ENCODE assay signal across 20 mouse cellular contexts in the genomic region with DNA sequence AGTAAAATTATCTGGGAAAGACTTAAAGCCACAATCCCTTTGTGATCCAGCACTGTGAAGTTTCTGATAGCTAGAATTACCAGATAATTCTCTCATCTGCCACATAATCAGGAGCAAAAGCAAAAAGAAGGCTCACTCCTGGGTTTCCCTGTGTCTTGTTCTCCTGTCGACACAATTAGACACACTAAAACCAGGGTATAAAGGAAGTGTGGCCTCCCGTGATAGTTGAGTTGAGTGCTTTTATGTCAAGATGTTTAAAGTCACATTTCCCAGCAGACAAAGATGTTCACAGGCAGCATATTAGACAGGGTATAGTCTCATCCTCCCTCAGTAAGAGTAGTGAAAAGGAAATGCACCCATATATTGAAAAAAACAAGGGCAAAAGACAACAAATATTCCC.
"Had no signal": no experiment of that assay in that cellular context is flagged by ENCODE, and none has a peak within 500 bp of the region (broad histone marks: within the 10 kb centered on the region; RNA-seq: fewer than 3 reads in every experiment).

No protein-coding gene starts in this region.

- DNase-seq: liver; liver, embryonic 13.5 days; liver, postnatal 0 days; lung, adult 2 months; lung, postnatal 14 days; lung, postnatal 36 days; retina, postnatal 1 day; right cerebral cortex, adult 18-20 months; right cerebral cortex, postnatal 25 days; right cerebral cortex, postnatal 4 days; spleen, adult 18-20 months; thymus, adult 18-20 months; thymus, postnatal 14 days; thymus, postnatal 36 days had no signal

- H3K27ac ChIP-seq: liver, embryonic 13.5 days; liver, embryonic 15.5 days; lung, embryonic 15.5 days; macrophage; neural tube, embryonic 12.5 days had no signal

- H3K9ac ChIP-seq: liver, embryonic 13.5 days; liver, embryonic 15.5 days; liver, postnatal 0 days; lung, embryonic 15.5 days; neural tube, embryonic 12.5 days had no signal

- H3K4me2 ChIP-seq: liver, embryonic 11.5 days; liver, embryonic 13.5 days; liver, embryonic 15.5 days; lung, embryonic 15.5 days; neural tube, embryonic 12.5 days had no signal

- H3K4me1 ChIP-seq: liver, embryonic 13.5 days; liver, embryonic 15.5 days; megakaryocyte, embryonic 14.5 days had no signal

- H3K27me3 ChIP-seq: liver, embryonic 13.5 days; liver, embryonic 15.5 days; lung, embryonic 15.5 days; megakaryocyte, embryonic 14.5 days; neural tube, embryonic 12.5 days had no signal

- ATAC-seq: liver, postnatal 0 days had no signal

- H3K9me3 ChIP-seq: liver, embryonic 13.5 days; liver, embryonic 15.5 days; lung, embryonic 15.5 days; neural tube, embryonic 12.5 days had no signal

- H3K36me3 ChIP-seq: liver, embryonic 13.5 days; liver, embryonic 15.5 days; lung, embryonic 15.5 days; neural tube, embryonic 12.5 days had no signal

- H3K4me3 ChIP-seq: liver, embryonic 13.5 days; liver, embryonic 15.5 days; lung, embryonic 15.5 days; megakaryocyte, embryonic 14.5 days; neural tube, embryonic 12.5 days had no signal
